Mouse (Mus musculus) embryo, embryonic 10.5 days (tissue): Measurements from ENCODE around the gene Ppp2r5a.

Experiments
- DNase-seq: peaks from one replicate; pipeline ENCODE4 v3.0.0-alpha.2; 2015; ENCODE audit warnings: low spot score

The Ppp2r5a gene

GRCm38 (mm10) chr1:191417111-191417510, 14.0 kb upstream of the Ppp2r5a start:
- DNase-seq, result no peak

GRCm38 (mm10) chr1:191416611-191417010, 13.5 kb upstream of the Ppp2r5a start:
- DNase-seq, result peak; percentile 37

- no peak for DNase-seq
Measured at GRCm38 (mm10) chr1:191414432-191414831, 11.4 kb upstream of the Ppp2r5a start.

GRCm38 (mm10) chr1:191413691-191414415, 10.8 kb upstream of the Ppp2r5a start:
- DNase-seq, result no peak

GRCm38 (mm10) chr1:191410294-191411036, 7.4 kb upstream of the Ppp2r5a start:
- DNase-seq, result no peak

GRCm38 (mm10) chr1:191407246-191407645, 4.2 kb upstream of the Ppp2r5a start:
- no peak for DNase-seq

- no peak for DNase-seq
Measured at GRCm38 (mm10) chr1:191406516-191406915, 3.4 kb upstream of the Ppp2r5a start.

GRCm38 (mm10) chr1:191404721-191405329, 1.8 kb upstream of the Ppp2r5a start:
- no peak for DNase-seq

GRCm38 (mm10) chr1:191404301-191404700, 1.2 kb upstream of the Ppp2r5a start:
- no peak for DNase-seq

- no peak for DNase-seq
Measured at GRCm38 (mm10) chr1:191402506-191402905, 566 bp downstream of the Ppp2r5a start.

GRCm38 (mm10) chr1:191396897-191397849, 5.9 kb downstream of the Ppp2r5a start:
- peak; percentile 100 for DNase-seq

- DNase-seq, result peak; percentile 59
Measured at GRCm38 (mm10) chr1:191396446-191396845, 6.6 kb downstream of the Ppp2r5a start.

GRCm38 (mm10) chr1:191395871-191396433, 7.1 kb downstream of the Ppp2r5a start:
- DNase-seq, result peak; percentile 54

- no peak for DNase-seq
Measured at GRCm38 (mm10) chr1:191395200-191395599, 7.9 kb downstream of the Ppp2r5a start.

GRCm38 (mm10) chr1:191394126-191394525, 8.9 kb downstream of the Ppp2r5a start:
- no peak for DNase-seq

GRCm38 (mm10) chr1:191393536-191393935, 9.5 kb downstream of the Ppp2r5a start:
- DNase-seq, result no peak

GRCm38 (mm10) chr1:191391311-191391710, 11.8 kb downstream of the Ppp2r5a start:
- peak; percentile 85 for DNase-seq

- no peak for DNase-seq
Measured at GRCm38 (mm10) chr1:191384786-191385430, 18.2 kb downstream of the Ppp2r5a start.

- no peak for DNase-seq
Measured at GRCm38 (mm10) chr1:191381955-191382736, 20.9 kb downstream of the Ppp2r5a start.

- no peak for DNase-seq
Measured at GRCm38 (mm10) chr1:191380843-191381242, 22.2 kb downstream of the Ppp2r5a start.
